Mouse (Mus musculus) G1E (cell line): ENCODE results near the gene Bbs9.

Experiments
- CTCF ChIP-seq: IDR thresholded peaks from 2 replicates; pipeline ENCODE4 v1.5.1; 2012; ENCODE audit warnings: low read depth, low read length, inconsistent platforms, mixed read lengths
- GATA1 ChIP-seq: IDR thresholded peaks from 2 replicates; pipeline ENCODE4 v1.6.1; 2012; ENCODE audit warnings: borderline replicate concordance, low read length, inconsistent platforms, mixed read lengths
- GATA2 ChIP-seq: IDR thresholded peaks from 2 replicates; pipeline ENCODE4 v1.6.1; 2012; ENCODE audit warnings: low read depth, low read length, inconsistent platforms, borderline replicate concordance
- POLR2AphosphoS5 ChIP-seq: IDR thresholded peaks from 2 replicates; pipeline ENCODE4 v1.6.1; 2012; ENCODE audit warnings: low read depth, low read length, inconsistent platforms; ENCODE audit not compliant: insufficient replicate concordance
- TAL1 ChIP-seq: conservative IDR thresholded peaks from 2 replicates; pipeline ENCODE4 v1.6.1; 2012; ENCODE audit warnings: low read depth, low read length, inconsistent platforms, mixed read lengths

- no peak for TF ChIP-seq CTCF
- TF ChIP-seq TAL1: no peak
- TF ChIP-seq GATA1: no peak
- TF ChIP-seq POLR2AphosphoS5: no peak
- TF ChIP-seq GATA2: no peak
These were observed 18.8 kb downstream of the Bbs9 start for GRCm38 (mm10) chr9:22494203-22494807.
